Mouse (Mus musculus) layer of hippocampus, postnatal 36 days (tissue): Measurements from ENCODE around the gene Spcs1. TPM values are rescaled to one million over a fixed set of nuclear protein-coding genes. Genes with fewer than 3 reads are reported as not detected.

Experiments
- DNase-seq, 2 experiments: peaks; one replicate each; pipeline ENCODE4 v3.0.0; 2022
- total RNA-seq, 2 experiments: library from RNA; stranded (reverse); gene quantifications; 2 replicates each; pipeline ENCODE4 v1.2.3; 2021

Gene Spcs1
- total RNA-seq: 100 to 1,000 TPM; 169 to 190 TPM

DNA sequence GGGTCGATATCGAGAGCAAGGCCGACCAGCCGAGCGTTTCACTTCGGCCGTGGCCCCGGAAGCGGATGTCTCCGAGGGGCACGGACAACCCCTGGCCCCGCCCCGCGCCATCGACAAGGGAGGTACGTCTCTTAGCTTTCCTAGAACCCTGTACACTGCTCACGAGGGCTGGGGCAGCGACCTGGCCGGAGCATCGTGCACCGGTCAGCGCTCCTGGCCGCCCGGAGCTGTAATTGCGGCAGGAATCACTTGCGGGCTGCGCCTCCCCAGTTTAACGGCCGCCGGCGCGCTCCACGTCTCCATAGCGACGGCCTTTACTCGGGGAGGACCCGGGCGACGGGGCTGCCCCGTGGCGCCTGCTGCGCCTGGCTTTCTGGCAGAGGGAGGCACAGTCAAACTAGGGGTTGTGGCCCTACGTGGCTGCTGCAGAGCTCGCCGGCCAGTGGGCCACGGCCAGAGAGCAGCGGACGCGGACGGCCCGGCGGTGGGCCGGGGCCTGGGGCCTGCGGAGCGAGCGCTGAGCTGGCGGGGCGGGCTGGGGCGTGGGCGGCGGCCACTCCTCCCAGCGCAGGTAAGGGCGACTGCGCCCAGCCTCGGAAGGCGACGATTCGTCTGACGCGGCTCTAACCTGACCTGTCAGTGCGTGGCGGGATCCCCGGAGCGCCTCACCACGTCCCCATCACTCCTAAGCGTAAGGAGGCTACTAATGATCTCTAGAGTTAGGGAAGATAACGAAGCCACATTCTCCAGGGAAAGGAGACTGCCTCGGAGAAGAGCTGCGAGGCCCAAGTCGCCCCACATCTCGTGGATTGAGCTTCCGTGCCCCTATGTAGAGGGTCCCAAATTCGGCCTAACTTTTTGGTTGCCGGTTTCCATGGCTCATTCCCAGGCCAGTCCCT, at the start of gene Spcs1, which contains the start of gene Glt8d1:
Gene Spcs1 (minus strand): TSS at position 366 of the 899 bp plus-strand sequence.
Gene Glt8d1 (plus strand): TSS at position 94 of the 899 bp plus-strand sequence.
- DNase-seq: peak; percentile 90 to 92

GRCm38 (mm10) chr14:31045817-31046216, 44.3 kb upstream of the Spcs1 start:
- DNase-seq: no peak

DNA sequence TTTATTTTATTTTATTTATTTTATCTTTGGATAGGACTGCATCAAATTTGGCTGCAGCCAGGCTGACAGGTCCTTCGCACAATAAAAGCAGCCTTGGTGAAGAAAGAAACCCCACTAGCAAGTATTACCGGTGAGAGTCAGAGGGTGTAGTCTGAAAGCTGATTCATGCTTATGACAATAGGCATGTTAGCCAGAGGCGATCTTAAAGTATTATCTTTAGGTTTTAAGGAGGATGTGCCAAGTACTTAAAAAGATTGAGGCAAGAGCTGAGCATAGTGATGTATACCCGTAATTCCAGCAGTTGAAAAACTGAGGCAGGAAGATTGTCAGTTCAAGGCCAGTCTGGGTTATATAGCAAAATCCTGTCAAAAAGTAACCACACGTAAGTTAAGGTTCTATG, 43.8 kb upstream of the Spcs1 start:
- no peak for DNase-seq

DNA sequence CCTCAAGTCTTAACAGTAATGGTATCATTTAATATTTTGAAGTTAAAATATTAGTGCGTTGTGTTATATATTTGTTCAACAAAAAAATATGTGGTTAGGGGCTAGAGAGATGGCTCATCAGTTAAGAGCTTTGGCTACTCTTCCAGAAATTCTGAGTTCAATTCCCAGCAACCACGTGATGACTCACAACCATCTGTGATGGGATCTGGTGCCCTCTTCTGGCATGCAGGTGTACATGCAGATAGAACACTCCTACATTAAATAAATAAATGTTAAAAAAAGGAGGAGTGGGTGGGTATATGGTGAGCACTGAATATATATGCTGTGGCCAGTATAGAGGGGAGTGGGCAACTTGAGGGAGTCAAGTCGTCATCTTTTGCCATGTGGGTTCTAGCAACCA, 24.3 kb upstream of the Spcs1 start:
- DNase-seq: no peak

DNA sequence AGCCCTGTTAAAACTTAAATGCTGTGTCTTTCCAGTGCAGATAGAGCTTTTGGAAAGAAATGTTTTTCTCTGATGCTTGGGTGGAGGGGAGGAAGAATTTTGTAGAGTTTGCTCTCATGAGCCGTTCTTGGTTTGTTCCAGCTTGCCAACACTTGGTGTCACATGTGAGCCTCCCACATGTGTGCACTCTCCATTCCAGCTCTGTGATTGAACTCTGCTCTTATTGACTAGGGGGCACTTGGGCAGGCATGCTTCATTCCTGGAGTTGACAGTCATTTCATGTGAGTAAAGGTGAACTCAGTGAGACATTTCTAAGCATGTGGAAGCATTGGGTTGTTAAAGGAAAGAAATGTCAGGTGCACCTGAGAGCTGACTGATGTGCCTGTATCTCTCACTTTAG, 21.1 kb upstream of the Spcs1 start:
- no peak for DNase-seq

DNA sequence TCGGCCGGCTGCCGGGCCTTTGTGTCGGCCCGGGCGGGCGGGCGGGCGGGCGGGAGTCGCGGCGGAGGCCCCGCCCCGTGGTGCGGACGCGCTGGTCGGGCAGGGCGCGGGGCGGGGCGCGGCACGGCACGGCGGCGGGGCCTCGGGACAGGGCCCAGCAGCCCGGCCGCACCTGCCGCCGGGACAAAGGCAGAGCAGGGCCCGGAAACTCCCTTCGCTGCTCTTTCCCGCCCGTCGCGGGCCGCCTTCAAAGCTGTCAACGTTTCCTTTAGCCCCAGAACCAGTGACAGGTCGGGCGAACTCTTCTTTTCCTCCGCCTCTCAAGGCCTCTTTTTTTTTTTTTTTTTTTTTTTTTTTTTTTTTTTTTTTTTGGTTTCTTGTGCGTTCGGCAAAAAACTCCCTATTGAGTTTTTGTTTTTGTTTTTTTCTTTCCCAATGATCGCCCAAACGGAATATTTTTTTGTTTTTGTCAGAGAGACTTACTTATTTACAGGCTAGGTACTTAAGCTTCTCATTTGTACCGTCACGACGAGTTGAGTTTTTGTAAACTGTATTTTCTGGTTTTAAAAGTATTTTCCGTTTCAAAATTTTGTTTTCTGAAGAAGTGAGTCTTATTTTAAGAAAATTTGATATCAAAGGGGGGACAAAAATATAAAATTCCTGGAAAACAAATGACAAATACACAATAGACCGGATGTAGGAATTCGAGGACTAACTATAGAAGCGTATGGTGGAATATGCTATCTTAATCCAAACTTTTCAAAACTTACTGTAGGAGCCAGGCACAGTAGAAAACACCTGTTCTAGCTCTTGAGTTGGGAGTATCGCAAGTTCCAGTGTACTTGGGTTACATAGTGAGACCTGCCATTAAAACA, 18.1 kb upstream of the Spcs1 start:
- no peak for DNase-seq

GRCm38 (mm10) chr14:31018860-31019291, 17.4 kb upstream of the Spcs1 start, which contains the start of the genes Pbrm1 and Gnl3:
Pbrm1 (plus strand) TSS chr14:31019138.
Gnl3 (minus strand) TSS chr14:31019152.
- peak; percentile 96 to 97 for DNase-seq

DNA sequence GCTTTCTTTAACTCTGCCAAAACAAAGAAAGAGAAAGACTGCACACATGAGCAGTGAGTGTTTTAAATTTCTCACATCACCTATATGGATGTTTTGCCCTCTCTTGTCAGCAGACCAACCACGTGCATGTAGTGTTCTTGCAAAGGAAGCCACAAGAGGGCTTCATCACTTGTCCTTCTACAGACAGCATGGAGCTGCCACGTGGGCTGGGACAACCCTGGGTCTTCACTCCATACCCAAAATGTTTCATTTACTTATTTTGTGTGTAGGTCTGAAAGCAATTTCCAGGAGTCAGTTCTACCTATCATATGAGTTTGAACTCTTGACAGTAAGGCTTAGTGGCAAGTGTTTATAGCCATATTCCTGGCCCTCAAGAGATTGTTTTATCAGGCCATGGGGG, 16.4 kb upstream of the Spcs1 start:
- DNase-seq: no peak

DNA sequence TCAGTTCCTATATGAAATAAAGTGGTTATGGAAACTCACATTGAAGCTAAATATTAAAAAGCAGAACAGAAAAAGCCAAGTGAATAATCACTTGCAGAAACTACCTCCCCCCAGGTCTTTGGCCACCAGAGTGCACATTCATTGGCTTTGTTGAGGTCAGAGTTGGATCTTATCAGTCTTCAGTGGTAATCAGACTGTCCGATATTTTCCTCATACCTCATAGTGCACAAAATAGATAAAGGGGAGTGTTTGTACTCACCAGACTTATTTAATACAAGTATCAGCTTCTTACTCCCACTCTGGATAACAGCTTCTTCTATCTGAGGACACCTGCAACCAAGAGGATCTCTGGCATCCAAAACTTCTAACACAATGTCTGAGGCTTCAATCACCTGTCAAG, 14.6 kb upstream of the Spcs1 start:
- no peak for DNase-seq

- DNase-seq: no peak
Measured at GRCm38 (mm10) chr14:31013928-31014327, 12.5 kb upstream of the Spcs1 start.

GRCm38 (mm10) chr14:31011588-31011987, 10.1 kb upstream of the Spcs1 start:
- DNase-seq: no peak

GRCm38 (mm10) chr14:31006779-31007178, 5.3 kb upstream of the Spcs1 start:
- no peak for DNase-seq

DNA sequence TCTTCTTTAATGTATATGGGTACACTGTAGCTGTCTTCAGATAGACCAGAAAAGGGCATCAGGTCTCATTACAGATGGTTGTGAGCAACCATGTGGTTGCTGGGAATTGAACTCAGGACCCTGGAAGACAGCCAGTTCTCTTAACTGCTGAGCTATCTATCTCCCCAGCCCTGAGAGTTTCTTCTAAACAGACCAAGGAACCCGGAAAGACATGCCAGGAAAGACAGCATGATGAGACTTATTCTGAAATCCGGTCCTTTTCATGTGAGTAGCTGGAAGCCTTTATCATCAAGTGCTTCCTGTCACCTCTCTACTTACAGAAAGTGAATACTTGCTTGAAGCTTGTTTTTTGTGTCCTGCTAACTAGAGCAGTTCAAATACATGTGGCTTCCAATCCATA, 3.1 kb upstream of the Spcs1 start:
- DNase-seq: no peak

DNA sequence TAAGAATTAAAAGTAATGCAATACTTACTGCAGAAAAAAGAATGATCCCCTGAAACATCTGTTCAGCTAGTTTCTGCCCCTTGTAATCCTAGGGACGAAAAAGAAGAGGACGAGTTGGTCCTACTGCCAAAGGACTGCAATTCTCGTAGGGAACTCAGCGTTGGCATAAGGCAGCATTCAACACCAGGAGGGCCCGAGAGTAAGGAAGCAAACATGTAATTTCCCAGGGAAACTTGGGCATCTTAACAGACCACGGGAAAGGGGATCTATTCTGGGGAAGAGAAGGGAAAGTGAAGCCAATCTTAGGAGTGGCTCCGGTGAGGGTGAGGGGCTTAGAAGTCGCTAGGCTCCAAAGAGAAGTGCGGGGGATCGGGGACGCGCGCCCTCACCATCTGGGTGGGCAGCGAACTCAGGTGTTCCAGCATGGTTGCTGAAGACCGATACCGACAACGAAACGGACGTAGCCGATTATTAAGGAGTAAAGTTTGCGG, 611 bp downstream of the Spcs1 start:
- no peak for DNase-seq

DNA sequence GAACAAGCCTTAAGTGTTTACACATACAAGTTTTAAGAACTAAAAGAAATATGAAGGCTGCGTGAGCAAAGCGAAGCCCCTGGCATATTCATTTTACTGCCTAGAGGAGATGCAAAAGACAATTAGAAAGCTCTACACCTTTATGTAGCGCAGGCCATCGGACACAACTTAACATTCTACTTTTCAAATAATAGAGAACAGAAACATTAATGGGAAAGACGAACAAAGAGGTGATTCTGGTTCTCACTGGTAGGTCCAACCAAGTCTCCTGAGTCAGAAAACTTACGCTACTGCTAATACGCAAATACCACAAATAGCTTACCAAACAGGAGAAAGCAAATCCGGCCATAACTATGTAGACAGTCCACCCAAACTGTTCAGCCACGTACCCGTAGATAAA, 1.1 kb downstream of the Spcs1 start:
- no peak for DNase-seq

- no peak for DNase-seq
Measured at GRCm38 (mm10) chr14:30996417-30996816, 5.1 kb downstream of the Spcs1 start.

DNA sequence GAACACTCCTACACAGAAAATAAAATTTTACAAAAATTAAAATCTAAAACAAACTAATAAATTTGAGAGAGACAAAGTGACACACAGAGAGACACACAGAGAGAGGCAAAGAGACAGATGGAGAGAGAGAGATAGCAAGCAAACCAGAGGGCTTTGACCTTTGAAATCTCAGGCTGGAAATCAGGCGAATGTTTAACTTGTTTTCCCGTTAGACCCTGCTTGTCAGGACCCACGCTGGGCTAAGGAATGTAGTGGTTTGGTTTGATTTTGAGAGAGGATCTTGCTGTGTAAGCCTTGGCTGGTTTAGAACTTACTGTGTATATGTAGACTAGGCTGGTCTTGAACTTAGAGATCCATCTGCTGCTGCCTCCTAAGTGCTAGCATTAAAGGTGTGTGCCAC, 25.2 kb downstream of the Spcs1 start:
- DNase-seq: no peak

DNA sequence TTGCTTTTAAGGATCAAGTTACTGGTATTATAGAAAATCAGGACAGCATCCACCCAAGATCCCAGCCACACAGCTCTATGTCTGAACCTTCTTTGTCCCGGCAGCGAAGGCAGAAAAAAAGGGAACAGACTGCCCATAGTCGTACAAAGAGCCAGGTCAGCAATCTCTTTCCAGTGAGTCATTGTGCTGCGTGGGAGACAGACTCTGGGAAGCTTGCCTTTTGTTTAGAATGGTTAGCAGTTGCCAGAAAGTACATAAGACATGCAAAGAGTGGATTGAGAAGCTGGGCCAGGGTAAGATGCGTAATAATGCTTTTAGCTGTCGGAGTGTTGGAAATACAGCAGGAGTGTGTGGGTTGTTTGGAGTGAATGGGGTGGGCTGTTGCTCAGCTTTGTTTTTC, 27.3 kb downstream of the Spcs1 start:
- DNase-seq: peak; percentile 29 to 33

DNA sequence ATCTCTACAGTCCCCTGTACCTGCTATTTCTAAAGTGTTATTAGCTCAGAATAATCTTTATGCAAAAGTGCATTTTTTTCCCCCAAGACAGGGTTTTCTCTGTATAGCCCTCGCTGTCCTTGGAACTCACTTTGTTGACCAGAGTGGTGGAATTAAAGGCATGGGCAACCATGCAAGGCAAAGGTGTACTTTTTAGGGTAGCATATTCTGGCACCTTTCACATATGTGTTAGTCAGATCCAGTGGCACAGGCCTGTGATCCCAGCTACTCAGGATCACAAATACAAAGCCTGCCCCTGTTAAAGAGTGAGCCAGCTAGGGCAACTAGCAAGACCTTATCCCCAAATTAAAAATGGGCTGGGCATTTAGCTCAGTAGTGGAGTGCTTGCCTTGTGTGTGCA, 41.1 kb downstream of the Spcs1 start:
- DNase-seq: no peak

DNA sequence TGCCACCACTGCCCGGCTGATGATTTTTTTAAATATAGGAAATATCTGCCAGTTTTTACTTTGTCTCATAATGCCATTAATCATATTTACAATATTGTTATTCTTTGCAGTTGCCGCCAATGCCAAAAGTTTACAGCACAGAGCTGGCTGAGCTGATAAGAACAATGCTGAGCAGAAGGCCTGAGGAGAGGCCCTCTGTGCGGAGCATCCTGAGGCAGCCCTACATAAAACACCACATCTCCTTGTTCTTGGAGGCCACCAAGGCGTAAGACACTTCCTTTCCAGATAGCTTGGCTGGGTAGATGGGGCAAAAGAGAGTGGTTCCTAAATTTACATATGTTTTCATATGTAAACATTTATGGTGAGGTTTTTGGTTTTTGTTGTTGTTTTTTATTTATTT, 42.4 kb downstream of the Spcs1 start:
- DNase-seq: no peak

GRCm38 (mm10) chr14:30958517-30958916, 43.0 kb downstream of the Spcs1 start:
- DNase-seq: no peak

- DNase-seq: peak; percentile 97
Measured at GRCm38 (mm10) chr14:30951154-30951825, 50.2 kb downstream of the Spcs1 start, which contains the start of gene Nek4. Nek4 (plus strand) TSS chr14:30951377.
